Mouse (Mus musculus): ENCODE measurements around the gene Map7d1.
A peak's percentile ranks its signal among the peaks of the same experiment; 100 is the strongest.
"Not testable (repeated sequence)": the region's sequence is repeated elsewhere in the genome, so short reads cannot be mapped to it uniquely, and the experiment has no call there.

Gene Map7d1

GRCm38 (mm10) chr4:126241956-126242355 lies 14.2 kb downstream of the Map7d1 start:
- no peak for DNase-seq (ENCODE audit: extremely low spot score, low spot score)

DNA sequence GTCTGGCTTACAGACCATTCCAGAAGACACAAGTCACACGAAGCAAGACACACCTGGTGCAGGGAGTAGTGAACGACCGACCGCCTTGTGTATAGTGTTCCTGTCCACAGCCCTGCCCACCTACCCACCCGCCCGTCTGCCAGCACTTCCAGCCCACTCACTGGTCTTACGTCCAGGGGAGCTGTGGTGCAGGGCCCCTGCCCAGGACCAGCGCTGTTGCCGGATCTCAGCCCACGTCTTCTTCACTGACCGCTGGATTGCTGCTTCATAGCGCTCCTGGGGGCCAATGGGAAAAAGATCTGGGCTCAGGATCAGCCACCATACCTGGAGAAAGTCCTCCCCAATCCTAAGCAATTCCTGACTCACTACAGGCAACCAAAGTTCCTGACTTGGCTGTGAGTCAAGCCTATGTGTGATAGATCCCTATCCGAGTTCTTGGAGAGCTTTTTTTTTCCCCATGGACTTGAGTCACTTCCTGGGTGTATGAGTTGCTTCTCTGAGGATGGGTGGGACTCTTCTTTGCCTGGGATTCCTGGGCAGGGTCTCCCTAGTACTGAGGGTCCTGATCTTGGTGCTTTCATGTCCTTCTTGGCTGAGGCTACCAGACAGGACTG lies 16.2 kb downstream of the Map7d1 start:
- DNase-seq (ENCODE audit: extremely low spot score, low spot score), result no peak

DNA sequence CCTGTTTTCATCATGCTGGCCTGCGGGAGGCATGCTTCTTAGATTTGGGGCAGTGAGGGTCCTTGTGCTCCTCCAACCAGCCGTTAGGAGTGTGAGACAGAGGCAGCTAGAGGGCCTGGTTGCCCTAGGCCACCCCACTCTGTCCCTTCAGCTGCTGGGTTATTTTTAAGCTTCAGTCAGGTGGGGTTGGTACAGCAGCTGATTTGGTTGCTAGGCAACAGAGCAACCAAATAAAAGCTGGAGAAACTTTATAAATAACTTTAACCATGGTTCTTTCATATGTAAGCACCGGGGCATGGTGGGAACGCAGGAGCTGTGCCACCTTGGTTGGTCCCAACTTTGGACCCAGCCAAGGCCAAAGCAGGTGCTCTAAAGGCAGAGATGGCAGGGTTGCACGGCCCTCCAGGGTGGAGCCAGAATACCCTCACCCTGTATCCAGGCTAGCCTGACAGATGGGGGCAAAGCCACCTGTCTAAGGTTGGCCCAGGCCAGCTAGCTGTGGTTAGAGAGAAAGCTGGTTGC lies 18.4 kb downstream of the Map7d1 start:
- no peak for DNase-seq (ENCODE audit: extremely low spot score, low spot score)

DNA sequence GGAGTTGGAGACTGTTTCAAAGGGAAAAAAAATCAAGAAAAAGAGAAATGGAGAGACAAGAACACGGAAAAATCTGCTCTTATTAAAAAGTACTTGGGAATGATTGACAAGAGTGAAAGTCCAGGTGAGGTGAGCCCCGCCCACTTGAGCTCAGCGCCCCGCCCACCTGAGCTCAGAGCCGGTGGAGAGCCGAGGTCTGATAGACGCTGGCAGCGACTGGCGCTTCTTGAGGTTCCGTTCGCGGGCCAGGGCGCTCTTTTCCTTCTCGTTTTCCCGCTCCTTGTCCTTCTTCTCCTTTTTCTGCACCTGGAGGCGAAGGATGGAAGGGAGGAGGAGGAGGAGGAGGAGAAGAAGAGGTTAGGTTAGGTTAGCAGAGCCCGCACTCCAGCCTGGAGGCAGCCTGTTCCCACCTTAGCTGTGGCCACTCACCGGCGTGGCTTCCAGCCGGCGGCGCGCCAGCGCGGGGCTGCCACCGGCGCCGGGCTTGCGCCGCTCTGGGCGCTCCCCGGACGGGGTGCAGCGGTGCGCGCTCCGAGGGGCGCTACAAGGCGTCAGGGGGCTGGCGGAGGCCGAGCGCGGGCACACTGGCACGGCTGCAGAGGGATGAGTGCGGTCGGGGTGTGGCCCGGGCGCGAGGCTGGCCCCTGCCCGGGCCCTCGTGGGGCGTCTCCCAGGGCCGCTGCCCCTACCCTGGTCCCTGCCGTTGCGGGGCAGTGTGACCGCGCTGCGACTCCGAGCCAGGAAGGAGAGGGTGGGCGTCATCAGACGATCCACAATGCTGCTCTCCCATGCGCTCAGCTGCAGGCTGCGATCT lies 19.5 kb downstream of the Map7d1 start:
- DNase-seq (ENCODE audit: extremely low spot score, low spot score), result no peak

- no peak for DNase-seq (ENCODE audit: extremely low spot score, low spot score)
These were observed 21.0 kb downstream of the Map7d1 start for GRCm38 (mm10) chr4:126235191-126235590.

DNA sequence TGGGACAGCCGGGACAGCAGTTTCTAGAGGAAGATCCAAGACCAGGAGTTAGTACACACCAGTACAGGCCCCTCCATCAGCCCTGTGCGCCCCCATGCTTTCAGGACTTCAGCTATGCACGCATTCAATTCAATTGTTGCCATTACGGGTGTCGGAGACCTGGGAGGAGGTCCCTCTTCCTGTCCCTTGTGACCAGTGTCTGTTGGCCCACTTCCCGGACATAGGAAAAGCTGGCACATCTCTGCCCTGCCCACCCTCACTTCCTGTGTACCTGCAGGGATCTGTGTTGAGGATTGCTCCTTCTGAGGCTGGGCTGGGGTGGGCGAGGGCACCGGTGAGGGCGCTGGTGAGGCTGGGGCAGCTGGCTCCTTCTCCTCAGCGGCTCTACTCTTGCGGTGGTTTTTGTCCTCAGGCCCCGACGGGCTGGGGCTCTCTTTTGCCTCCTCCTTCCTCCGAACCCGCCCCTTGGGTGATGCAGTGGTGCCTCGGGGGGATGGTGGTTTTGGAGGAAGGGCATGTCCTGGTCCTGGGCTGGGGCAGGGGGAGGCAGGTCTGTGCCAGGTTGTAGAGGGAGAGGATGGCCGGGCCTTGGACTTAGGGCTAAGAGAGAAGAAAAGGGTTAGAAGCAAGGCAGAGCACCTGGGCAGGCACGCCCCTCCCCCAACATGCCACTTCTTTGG lies 21.5 kb downstream of the Map7d1 start:
- DNase-seq (ENCODE audit: extremely low spot score, low spot score), result no peak

GRCm38 (mm10) chr4:126233676-126234308 lies 22.4 kb downstream of the Map7d1 start:
- no peak for DNase-seq (ENCODE audit: extremely low spot score, low spot score)

- DNase-seq (ENCODE audit: extremely low spot score, low spot score), result no peak
These were observed 26.2 kb downstream of the Map7d1 start for GRCm38 (mm10) chr4:126229900-126230299.

GRCm38 (mm10) chr4:126228144-126228543 lies 28.0 kb downstream of the Map7d1 start:
- DNase-seq (ENCODE audit: extremely low spot score, low spot score), result no peak

DNA sequence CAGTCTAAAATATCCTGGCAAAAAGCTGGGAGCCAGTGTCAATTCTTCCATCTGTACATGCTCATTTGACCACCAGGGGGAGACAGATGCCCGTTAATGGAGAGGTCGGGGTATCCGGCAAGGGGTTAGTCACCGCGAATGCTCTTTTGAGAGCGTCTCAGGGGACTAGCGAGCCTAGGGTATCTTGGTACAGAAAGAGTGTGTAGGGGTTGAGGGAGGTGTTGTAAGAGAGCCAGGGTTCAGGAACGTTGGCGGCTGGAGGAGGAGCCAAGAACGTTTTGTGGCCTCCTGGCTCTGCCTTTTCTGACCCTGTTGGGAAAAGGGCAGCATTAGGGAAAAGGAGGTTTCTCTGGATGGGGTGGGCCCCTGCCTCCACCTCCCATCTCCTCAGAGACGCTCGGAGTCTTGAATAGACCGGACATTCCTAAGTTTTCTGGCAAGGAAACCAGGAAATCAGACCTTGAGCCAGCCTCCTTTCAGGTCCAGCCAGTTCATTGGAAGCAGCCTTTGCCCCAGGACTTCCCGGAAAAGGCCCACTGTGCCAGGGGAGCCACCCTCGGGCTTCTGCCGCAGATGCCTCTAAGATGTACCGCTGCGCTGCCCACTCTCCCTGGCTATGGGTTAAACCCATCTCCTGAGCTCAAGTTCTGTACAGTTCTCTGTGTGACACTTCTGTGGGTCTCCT lies 28.9 kb downstream of the Map7d1 start:
- peak; percentile 86 for DNase-seq (ENCODE audit: extremely low spot score, low spot score)

- no peak for DNase-seq (ENCODE audit: extremely low spot score, low spot score)
These were observed 29.5 kb downstream of the Map7d1 start for GRCm38 (mm10) chr4:126226640-126227039.

- DNase-seq (ENCODE audit: extremely low spot score, low spot score), result no peak
These were observed 33.5 kb downstream of the Map7d1 start for GRCm38 (mm10) chr4:126222631-126223030.

GRCm38 (mm10) chr4:126220045-126220444 lies 36.1 kb downstream of the Map7d1 start:
- no peak for DNase-seq (ENCODE audit: extremely low spot score, low spot score)

GRCm38 (mm10) chr4:126219540-126219939 lies 36.6 kb downstream of the Map7d1 start:
- DNase-seq (ENCODE audit: extremely low spot score, low spot score), result not testable (repeated sequence)

GRCm38 (mm10) chr4:126217771-126218170 lies 38.4 kb downstream of the Map7d1 start:
- no peak for DNase-seq (ENCODE audit: extremely low spot score, low spot score)

GRCm38 (mm10) chr4:126207081-126207480 lies 49.1 kb downstream of the Map7d1 start:
- no peak for DNase-seq (ENCODE audit: extremely low spot score, low spot score)

DNA sequence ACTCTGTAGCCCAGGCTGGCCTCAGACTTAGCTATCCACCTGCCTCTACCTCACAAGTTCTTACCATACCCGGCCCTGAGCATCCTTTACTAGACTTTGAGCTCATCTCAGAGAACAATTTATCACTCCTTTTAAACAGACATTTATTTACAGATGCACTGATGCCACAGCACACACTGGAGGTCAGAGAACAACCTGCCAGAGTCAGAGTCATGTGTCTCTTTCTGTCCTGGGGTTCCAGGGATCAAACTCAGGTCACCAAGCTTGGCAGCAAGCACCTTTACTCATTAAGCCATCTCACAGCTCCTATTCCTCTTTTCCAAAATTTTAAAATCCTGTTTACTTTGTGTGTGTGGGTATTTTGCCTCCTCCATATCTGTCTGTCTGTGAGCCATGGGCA lies 50.8 kb downstream of the Map7d1 start:
- DNase-seq (ENCODE audit: extremely low spot score, low spot score), result no peak

- DNase-seq (ENCODE audit: extremely low spot score, low spot score), result no peak
These were observed 51.4 kb downstream of the Map7d1 start for GRCm38 (mm10) chr4:126204661-126205230.

GRCm38 (mm10) chr4:126204016-126204415 lies 52.1 kb downstream of the Map7d1 start:
- DNase-seq (ENCODE audit: extremely low spot score, low spot score), result no peak

DNA sequence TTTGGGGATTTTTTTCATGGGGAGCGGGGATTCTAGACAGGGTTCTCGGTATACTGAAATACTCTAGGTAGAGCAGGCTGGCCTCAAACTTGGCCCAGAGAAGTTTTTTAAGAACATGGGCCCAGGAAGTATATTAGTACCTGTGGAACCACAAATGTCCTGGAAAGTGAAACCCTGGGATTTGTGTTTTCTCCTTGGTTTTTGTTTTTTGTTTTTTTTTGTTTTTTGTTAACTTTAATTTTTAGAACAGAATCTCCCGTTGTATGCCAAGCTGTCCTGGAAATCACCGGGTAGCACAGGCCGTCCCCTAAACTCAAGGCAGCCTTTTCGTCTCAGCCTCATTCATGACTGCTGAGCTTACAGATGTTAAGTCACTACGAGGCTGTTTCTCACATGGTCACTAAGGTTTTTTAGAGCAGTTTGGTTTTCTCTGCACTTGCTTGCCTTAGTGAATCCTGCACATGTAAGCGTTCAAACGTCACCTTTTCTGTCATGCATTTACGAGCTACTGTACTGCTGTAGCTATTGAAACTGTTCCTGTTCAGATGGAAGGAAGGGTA lies 52.7 kb downstream of the Map7d1 start:
- DNase-seq (ENCODE audit: extremely low spot score, low spot score), result no peak

Measured in neural tube, embryonic 10.5 days (tissue).